Mouse (Mus musculus): Measurements from ENCODE around the gene Olfr652.

Gene Olfr652

DNA sequence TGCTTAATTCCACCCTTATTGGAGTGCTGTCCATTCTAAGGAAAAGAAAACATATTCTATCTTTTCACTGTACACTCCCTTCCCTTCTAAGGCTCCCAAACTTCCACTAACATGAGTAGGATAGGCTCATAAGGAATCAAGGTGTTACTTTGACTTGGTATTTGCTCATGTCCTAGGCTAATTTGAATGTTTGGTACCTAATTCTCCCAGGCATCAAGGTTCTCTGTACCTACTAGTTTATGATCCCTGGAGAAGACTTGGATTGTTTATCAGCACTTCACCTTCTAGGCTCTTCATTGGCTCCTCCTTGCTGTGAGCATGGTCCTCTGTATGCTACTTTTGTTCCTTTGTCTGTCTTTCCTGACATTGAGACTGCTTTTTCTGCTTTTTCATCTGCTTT, at the start of gene Olfr652:
TSS of gene Olfr652 (plus strand) at position 301 of the 400 bp plus-strand sequence.
- no peak for DNase-seq

DNA sequence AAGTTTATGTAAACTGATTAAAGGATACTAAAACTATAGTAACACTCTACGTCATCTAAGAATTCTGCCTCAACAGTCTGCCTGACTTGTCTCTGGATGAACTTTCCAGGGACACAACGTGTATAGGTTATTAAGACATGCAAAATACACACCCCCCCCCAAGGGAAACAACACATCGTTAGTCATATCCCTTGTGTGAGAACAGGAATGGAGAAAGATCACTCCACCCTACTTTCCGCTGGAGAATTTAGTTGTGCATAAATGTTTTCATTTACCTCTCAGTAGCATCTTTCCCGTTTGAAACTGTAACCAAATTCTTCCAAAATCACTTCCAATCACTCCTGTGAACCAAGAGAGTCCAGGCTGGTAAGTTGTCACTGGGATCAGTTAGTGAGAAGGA, 10.9 kb upstream of the Olfr652 start, which contains the start of gene Olfr651:
TSS of gene Olfr651 (plus strand) at position 301 of the 400 bp plus-strand sequence.
- DNase-seq = no peak

- DNase-seq = no peak
Measured at GRCm38 (mm10) chr7:104552700-104553099, 8.0 kb upstream of the Olfr652 start.

GRCm38 (mm10) chr7:104577014-104577413, 16.3 kb downstream of the Olfr652 start, which contains the start of gene Olfr653:
TSS of gene Olfr653 (plus strand) at chr7:104577314.
- no peak for DNase-seq

GRCm38 (mm10) chr7:104580846-104581245, 20.1 kb downstream of the Olfr652 start:
- DNase-seq = no peak

- DNase-seq = no peak
Measured at GRCm38 (mm10) chr7:104581429-104581828, 20.7 kb downstream of the Olfr652 start.

DNA sequence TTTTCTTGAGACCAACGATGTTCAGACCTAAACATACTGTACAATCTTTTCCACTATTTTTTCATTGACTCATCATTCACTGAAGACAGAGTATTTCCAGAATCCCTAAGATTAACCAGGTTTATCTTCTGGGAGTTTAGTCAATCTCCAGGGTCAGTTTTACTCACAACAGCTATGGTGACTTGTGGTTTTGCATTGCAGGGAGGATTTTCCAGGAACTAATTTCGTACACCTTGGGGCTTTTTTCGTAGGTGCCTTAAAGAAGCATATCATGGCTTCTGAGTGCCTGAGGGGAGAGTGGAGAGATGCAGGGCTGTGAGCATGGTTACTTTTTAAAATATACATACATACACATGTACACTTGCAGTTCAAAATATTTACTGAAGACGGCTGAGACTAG, 26.0 kb downstream of the Olfr652 start, which contains the start of gene Olfr654:
TSS of gene Olfr654 (plus strand) at position 301 of the 400 bp plus-strand sequence.
- DNase-seq = no peak

DNA sequence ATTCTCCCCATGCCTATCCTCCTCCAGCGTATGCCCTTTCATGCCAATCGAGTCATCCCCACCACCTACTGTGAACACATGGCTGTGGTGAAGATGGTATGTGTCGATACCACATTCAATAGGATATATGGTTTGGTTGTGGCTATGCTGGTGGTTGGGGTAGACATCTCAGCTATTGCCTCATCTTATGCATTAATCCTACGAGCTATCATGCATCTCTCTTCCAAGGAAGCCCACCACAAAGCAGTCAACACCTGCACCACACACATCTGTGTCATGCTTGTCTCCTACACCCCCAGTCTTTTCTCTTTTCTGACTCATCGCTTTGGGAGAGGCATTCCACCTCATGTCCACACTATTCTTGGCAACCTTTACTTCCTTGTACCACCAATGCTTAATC, 27.6 kb downstream of the Olfr652 start:
- DNase-seq = no peak

- DNase-seq = no peak
Measured at GRCm38 (mm10) chr7:104601679-104602078, 41.0 kb downstream of the Olfr652 start, which contains the start of gene Olfr655. TSS of gene Olfr655 (minus strand) at chr7:104601779.

DNA sequence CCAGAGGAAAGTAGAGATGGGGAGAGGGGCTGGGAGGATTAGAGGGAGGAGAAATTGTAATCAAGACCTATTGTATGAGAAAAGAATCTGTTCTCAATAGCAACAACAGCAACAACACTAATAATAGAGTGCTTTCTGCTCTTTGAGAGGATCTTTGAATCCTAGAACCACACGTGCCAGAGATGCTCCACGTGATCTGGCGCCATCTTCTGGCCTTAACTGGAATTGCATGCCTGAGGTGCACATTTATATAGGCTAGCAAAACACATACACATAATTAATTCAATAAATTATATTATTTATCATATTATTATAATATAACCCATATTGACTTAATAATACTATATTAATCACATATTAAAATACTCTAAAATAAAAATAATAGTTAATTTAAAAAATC, 42.5 kb downstream of the Olfr652 start:
- DNase-seq = peak; percentile 14

DNA sequence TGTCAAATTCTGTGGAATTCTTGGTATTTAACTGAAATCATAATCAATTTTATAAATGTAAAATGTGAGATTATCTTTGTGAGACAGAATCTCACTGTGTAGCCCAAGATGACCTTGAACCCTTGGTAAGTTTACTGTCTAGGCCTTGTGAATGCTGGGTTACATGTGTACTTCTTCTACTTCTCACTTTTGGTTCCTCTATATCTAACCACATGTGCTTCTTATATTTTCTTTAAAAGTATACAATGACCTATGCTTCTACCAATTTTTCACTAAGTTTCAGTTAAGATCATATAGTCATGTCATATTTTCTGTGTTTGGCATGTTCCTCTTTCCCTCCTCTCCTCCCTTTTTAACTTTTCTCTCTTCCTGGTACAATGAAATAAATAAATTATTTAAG, 44.0 kb downstream of the Olfr652 start:
- no peak for DNase-seq

GRCm38 (mm10) chr7:104613655-104614054, 53.0 kb downstream of the Olfr652 start, which contains the start of gene Olfr656:
TSS of gene Olfr656 (plus strand) at chr7:104613955.
- DNase-seq = no peak

All from lung, postnatal 14 days (tissue).